Mouse (Mus musculus) myocyte (in vitro differentiated cells): ENCODE measurements at regions not wholly inside any gene's neighbourhood (a gene's known extent, or its start where the extent isn't known, plus 50 kb on each side); places are given as distances from the start of the nearest gene placed in this dataset.

Source experiments
- E2F4 ChIP-seq: IDR thresholded peaks from one replicate; pipeline ENCODE4 v1.6.1; 2011; ENCODE audit warnings: mild to moderate bottlenecking, control low read depth, moderate library complexity; ENCODE audit not compliant: insufficient read depth
- MAX ChIP-seq: IDR thresholded peaks from one replicate; pipeline ENCODE4 v1.6.1; 2011; ENCODE audit warnings: low read depth, mild to moderate bottlenecking, control low read depth
- MYOD1 ChIP-seq, 3 experiments: IDR thresholded peaks; one replicate each; pipeline ENCODE4 v1.6.1; 2011; ENCODE audit warnings: control low read depth in 2 of 3, low read depth in 2 of 3, mild to moderate bottlenecking in 2 of 3, moderate library complexity in 1 of 3; ENCODE audit not compliant: insufficient read length in 2 of 3, control insufficient read depth in 1 of 3
- POLR2A ChIP-seq: IDR thresholded peaks from one replicate; pipeline ENCODE4 v1.6.1; 2011; ENCODE audit warnings: low read depth, mild to moderate bottlenecking, control low read depth, moderate library complexity; ENCODE audit not compliant: insufficient read length
- POLR2AphosphoS2 ChIP-seq: IDR thresholded peaks from one replicate; pipeline ENCODE4 v1.6.1; 2011; ENCODE audit warnings: low read depth, control low read depth; ENCODE audit not compliant: insufficient read length
- SRF ChIP-seq: IDR thresholded peaks from one replicate; pipeline ENCODE4 v1.6.1; 2011; ENCODE audit warnings: low read depth; ENCODE audit not compliant: control insufficient read depth, insufficient read length
- TCF12 ChIP-seq: IDR thresholded peaks from one replicate; pipeline ENCODE4 v1.6.1; 2011; ENCODE audit warnings: mild to moderate bottlenecking, control low read depth; ENCODE audit not compliant: poor library complexity, insufficient read depth, severe bottlenecking
- USF1 ChIP-seq: IDR thresholded peaks from one replicate; pipeline ENCODE4 v1.6.1; 2011; ENCODE audit warnings: low read depth, mild to moderate bottlenecking, control low read depth, moderate library complexity

GRCm38 (mm10) chr9:41895106-41895505 lies 229.0 kb downstream of the Sorl1 start:
- TF ChIP-seq POLR2AphosphoS2 (no peak), POLR2A (no peak), MYOD1 (IDR thresholded peaks at IDR 0.05; ENCODE audit: control insufficient read depth in 1 of 3, insufficient read length in 2 of 3, low read depth in 2 of 3) (no peak), MAX (no peak), SRF (no peak), E2F4 (no peak), TCF12 (no peak), USF1 (no peak)
